Mouse (Mus musculus): ENCODE data around the gene Ppp1r16b. TPM values are rescaled to one million over a fixed set of nuclear protein-coding genes. Genes with fewer than 3 reads are reported as not detected.
"Not testable (repeated sequence)": the region's sequence is repeated elsewhere in the genome, so short reads cannot be mapped to it uniquely, and the experiment has no call there.

Ppp1r16b gene
- total RNA-seq, 2 experiments from 2014 or later, result 15.0 to 15.3 TPM

DNA sequence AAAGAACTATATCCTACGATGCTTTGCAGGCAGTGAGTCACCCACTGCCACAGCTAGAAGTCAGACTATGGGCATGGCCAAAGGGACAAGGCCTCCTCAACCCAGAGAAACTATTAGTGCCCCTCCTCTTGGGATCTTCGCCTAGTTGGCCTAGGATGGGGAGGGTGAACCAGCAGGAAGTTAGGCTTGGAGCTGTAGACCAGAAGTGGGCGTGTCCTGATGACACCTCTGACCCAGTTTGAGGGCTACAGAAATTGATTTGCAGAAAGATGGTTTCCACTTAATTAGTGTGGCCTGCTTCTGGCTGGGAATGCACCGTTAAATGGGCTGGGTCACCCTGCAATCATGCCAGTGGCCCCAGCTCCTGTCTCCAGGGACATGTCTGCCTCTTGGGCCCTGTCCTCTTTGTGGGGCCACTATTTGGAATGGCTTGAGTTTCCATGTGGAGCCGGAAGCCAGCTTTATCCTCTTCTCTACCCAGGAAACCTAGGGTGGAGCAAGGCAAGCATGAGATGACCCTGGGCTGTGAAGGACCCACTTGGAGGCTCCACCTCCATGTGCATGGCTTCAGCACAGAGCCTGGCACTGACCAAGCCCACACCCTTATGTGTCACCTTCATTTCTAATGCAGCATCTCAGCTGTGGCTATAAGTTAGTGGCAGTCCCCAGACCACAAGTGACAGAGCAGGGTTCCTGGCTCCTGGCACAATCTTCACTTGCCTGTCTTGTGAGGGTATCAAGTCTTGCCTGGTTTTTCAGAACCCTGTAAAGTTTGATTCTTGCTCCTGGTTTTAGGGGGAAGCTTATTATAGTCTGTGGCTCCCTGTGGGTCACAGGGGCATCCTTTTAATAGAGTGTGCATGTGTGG, 52.6 kb downstream of the Ppp1r16b start:
- DNase-seq (ENCODE audit: low spot score), result no peak
- intact Hi-C loops (cut with DNase I), result no loop called here

DNA sequence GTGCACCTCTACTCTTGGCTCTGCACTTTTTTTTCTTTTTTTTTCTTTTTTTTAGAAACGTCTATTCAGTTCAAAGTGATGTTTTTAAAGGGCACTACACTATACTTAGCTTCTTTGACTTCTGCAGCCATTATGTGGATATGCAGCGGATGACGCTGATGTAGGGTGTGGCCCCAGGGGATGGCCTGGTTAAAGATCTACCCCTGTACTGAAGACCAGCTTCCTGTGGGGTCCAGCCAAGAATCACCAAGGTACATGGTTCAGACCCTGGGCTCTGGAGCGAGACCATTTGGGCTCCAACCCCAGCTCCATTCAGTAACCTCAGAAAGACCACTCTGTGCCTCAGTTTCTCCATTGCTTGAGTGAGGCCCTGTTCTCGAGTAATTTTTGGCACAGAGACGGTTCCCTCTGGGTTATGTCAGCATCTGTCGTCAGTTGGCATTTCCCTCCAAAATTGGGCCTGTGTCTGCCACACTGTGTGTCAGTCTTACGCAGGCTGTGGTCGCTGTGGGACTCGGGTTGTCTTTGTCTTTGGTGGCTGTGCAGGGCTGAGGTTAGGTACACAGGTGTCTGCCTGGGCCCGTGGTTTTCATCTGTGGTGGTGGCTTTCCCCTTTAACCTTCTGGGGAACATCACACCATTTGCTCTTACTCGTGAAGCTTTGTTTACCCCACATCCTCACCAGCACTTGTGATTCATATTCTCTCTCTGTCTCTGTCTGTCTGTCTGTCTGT, 53.8 kb downstream of the Ppp1r16b start:
- intact Hi-C loops (cut with DNase I), result no loop called here
- no peak for DNase-seq (ENCODE audit: low spot score)

DNA sequence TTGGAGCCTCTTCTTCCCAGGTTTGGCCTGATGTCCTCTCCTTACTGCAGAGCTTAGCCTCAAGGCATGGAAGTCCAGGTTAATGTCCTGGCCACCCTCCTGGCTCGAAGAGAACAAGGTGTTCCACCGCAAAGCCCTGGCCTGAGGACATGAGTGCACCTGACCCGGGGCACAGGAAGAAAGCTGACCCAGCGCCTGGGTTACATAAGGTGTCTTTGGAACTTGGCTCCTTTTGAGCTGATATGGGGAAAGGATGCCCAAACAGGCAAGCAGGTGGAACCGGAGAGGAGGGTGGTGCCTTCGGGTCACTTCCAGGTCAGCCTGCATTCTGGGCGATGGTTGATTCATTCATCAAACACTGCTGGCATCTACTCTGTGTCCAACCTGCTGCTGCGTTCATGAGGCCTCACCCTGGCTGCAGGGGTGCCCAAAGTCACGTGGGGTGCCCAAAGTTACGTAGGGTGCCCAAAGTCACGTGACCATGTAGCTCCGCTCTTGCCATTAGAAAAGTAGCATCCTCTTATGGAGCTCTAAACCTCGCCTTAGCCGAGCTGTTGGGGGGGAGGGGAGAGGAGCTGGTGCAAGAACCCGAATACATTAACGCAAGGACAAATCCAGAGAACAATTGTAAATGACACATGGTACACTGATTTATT, 55.6 kb downstream of the Ppp1r16b start:
- intact Hi-C loops (cut with DNase I), result no loop called here
- DNase-seq (ENCODE audit: low spot score), result no peak

DNA sequence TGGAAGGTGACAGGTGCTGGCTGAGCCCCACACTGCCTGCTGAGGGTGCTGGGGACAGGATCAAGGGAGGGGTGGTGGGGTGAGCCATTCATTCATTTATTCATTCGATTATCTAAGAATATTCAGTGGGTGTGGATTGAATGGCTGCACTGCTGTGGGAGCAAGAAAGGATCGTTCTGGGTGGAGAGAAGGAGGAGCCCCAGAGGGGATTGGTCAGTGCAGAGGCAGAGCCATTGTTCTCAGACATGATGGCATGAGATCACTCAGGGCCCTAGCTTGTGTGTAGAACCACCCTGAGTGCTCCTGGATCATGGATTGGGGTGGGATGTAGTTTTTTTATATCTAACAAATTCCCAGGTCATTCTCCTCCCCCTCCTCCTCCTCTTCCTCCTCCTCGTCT, 56.3 kb downstream of the Ppp1r16b start:
- DNase-seq (ENCODE audit: low spot score), result no peak
- intact Hi-C loops (cut with DNase I), result no loop called here

DNA sequence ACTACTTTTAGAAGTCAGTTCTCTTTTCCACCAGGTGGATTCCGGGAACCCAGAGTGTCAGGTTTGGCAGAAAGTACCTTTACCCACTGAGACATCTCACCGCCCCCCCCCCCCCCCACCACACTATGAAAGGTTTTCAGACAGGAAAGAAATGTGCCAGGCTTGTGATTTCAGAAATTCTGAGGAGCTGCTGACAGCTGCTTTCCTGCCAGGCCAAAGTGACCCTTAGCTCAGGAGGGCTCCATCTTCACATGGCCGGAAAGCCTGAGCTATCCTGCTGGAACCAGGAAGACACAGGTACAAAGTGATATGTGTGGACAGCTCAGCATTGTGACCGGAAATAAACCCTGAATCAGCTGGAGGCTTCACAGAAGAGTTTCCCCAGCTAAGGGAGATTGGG, 56.9 kb downstream of the Ppp1r16b start:
- intact Hi-C loops (cut with DNase I), result no loop called here
- DNase-seq (ENCODE audit: low spot score), result no peak

DNA sequence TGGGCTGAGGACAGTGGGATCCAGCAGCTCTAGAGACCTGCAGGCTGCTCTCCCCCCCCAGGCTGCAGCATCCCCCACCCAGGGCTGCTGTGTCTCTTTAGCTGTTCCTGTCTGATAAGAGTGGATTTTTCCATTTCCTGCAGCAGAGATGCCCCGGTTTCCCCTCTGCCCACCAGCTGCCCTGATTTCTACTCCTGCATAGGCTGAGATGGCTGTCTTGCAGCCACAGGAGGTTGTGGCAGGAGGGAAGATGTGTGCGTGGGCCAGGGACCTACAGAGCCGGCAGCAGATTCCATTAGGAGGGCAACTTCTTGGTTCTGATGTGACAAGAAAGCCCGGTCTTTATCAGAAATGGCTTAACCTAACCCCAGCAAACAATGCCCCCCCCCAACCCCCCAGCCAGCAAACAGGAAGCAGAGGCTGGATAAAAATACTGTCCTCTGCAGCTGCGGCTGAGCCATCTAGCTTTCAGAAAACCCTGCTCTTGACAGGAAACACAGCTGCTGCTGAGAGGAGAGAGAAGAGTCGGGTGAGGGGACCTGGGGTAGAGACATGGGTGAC, 57.9 kb downstream of the Ppp1r16b start:
- no peak for DNase-seq (ENCODE audit: low spot score)
- intact Hi-C loops (cut with DNase I), result no loop called here

DNA sequence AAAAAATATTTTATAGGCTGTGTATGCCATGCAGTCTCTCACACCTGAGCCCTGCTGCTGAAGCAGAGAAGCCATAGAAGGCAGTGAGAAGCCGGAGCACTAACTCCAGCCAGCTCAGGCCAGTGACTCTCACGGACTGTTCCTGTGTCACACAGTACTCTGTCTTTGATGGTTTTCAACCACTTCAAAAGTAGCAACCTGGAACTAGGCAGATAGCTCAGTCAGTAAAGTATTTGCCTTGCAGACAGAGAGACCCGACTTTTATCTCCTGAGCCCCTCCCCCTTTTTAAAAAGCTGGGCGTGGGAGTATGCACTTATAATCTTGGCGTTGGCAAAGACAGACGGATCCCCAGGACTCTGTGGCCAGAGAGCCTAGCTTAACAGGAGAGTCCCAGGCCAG, 58.6 kb downstream of the Ppp1r16b start:
- intact Hi-C loops (cut with DNase I), result no loop called here
- no peak for DNase-seq (ENCODE audit: low spot score)

DNA sequence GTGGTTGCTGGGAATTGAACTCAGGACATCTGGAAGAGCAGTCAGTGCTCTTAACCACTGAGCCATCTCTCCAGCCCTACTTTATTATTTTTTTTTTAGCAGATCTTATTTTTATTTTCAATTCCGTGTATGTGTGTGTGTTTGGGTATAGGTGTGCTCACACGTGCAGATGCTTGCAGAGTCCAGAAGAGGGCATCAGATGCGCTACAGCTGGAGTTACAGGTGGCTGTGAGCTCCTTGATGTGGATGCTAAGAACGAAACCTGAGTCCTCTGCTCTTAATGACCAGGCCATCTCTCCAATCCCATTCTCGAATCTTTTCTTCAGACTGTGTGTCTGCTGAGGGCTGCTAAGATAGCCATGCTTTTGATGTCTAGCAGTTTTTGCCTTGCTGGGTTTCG, 61.1 kb downstream of the Ppp1r16b start:
- no peak for DNase-seq (ENCODE audit: low spot score)
- intact Hi-C loops (cut with DNase I), result no loop called here

DNA sequence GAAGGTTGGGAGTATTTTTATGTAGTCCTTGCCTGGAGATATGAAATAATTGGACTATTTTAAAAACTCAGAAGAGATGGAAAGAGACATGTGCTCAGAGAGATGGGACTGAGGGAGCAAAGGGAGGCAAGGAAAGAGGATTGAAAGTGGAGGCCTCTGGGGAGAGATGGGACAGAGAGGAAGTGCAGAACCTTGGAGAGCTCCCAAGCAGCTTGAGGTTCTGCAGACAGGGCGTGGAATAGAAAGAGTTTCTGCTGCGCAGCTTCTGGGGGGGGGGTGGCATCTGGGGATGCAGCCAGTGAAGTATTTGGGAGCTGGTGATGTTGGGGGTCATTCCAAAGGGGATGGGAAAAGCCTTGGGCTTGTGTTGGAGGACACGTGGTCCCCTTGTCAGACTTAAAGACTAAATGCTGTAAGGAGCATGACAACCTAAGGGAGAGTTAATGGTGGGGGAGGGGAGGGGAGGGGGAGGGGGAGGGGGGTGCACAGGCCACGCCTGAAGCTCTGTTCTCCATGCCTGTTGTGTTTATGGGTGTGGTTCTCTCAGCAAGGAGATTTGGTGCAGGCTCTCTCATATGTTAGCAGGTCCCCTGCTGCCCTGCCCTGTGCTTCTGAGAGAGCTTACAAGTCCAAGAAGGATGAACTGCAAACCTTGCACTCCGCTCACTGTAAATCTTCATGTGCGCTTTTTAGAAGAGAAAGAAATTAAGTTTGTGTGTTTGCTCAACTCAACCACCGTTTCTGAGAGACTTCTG, 63.0 kb downstream of the Ppp1r16b start:
- intact Hi-C loops (cut with DNase I), result no loop called here
- DNase-seq (ENCODE audit: low spot score), result no peak

DNA sequence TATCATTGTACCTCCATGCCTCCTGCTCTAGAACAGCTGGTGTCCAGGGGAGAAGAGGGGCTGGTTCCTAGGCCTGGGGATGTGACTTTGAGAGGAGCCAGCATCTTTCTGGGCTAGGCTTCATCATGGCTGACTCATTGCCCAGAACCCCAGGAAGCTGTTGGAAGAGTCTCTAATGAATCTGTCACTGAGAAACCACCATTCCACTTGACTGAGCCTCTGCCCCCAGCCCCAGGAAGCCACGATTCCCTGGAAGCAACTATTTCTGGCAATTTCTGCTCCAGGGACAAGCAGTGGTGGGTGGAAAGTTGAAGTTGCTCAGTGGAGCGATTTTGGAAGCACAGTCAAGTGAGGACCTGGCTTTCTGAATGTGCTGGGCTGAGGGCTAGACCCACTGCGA, 65.7 kb downstream of the Ppp1r16b start:
- intact Hi-C loops (cut with DNase I), result no loop called here
- no peak for DNase-seq (ENCODE audit: low spot score)

DNA sequence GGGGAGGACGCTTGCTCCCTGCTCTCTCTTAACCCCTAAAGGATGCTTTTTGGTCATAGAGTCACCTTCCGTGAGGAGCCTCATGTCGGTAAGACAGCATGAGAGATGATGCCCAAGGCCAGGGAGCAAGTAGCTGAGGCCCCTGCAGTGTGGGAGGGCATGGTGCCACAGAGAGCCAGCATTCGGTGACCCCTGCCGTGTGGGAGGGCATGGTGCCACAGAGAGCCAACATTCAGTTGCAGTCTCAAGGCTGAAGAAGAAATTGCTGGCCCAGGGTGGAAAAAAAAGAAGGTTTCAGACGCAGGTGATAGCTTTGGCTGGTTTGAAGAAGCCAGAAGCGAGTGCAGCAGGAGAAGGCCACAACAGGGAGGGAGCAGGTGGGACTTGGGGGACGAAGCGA, 67.3 kb downstream of the Ppp1r16b start:
- DNase-seq (ENCODE audit: low spot score), result no peak
- intact Hi-C loops (cut with DNase I), result no loop called here

DNA sequence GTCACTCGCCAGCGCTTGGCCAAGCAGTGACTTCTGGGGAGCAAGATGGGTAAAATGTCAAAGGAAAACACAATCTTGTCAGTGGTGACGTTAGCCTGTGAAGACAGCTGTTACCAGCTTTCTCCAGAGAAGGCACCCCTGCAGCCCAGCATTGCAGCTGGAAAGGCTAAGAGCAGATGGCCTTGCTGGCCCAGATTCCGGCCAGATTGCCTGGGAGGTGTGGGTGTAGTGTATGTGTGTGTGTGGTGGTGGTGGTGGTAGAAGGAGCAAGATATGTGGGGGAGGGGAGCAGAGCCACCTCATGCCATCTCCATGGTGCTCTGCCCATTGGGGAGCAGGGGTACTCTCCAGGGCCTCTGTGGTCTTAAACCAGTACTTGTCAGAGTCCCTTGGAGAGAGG, 67.9 kb downstream of the Ppp1r16b start:
- DNase-seq (ENCODE audit: low spot score), result no peak
- intact Hi-C loops (cut with DNase I), result no loop called here

DNA sequence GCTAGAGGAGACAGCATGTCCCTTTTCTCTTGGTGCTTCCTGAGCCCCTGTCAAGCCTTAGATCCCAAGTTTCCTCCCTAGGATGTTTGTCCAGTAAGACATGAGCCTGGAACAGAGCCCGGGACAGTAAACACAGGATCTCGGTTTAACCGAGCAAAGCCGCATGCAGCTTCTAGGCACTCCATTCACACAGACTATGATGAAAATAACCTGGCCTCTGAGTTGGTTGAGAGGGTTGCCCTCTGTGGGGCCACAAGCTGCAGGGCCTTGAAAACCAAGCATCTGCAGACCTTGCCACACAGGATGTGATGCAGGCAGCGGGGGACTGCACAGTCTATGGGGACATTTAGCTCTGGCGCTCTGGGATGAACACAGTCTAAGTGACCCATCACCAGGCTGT, 68.7 kb downstream of the Ppp1r16b start:
- intact Hi-C loops (cut with DNase I), result loop anchor here (2.0 kb wide), 1 partner anchor 61 kb away; no protein-coding TSS in a partner anchor
- no peak for DNase-seq (ENCODE audit: low spot score)

DNA sequence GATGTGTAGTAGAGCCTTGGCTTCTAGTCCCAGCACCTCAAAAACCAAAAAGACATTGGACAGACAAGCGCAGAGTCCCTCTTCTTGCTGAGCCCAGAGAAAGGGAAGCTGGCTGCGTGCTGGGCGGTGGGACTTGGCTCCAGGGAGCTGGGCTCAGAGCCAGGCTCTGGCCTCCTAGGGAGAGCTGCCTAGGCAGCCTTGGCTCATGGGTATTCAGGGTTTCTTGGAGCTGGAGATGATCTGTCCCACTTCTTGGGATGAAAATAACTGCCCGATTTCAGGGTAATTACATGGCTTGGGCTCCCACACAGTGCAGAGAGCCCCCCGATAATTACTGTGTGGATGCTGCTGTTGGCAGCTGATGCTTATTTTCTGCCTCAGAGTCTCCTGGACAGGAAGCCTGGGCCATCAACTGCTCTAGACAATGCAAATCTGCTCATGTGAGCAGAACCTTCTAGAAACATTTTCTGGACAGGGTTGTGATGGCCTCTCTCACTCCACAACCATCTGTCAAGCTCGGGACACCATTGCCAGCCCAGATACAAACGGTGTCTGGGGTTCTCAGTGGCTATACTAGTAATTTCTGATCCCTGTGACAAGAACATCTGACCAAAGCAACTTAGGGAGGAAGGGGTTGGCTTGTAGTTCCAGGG, 69.4 kb downstream of the Ppp1r16b start:
- intact Hi-C loops (cut with DNase I), result loop anchor here (2.0 kb wide), 1 partner anchor 62 kb away; no protein-coding TSS in a partner anchor
- DNase-seq (ENCODE audit: low spot score), result peak; percentile 29

DNA sequence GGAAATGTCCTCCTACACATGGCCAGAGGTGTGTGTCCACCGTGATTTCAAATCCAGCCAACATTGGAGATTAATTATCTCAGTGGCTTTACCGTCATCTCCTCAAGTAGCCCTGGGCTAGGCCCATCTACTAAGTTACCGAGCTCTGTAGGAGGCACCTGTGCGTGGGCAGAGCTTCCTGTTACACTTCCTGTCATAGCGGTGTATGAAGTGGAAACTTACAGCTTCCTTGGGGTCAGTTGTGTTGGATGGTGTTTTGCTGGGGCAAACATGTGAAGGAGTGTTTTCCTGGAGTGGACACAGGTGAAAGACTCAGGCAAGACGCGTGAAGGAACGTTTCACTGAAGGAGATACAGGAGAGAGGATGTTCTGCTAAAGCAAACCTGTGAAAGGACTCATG, 70.1 kb downstream of the Ppp1r16b start:
- no peak for DNase-seq (ENCODE audit: low spot score)
- intact Hi-C loops (cut with DNase I), result loop anchor here (2.0 kb wide), 1 partner anchor 63 kb away; no protein-coding TSS in a partner anchor

DNA sequence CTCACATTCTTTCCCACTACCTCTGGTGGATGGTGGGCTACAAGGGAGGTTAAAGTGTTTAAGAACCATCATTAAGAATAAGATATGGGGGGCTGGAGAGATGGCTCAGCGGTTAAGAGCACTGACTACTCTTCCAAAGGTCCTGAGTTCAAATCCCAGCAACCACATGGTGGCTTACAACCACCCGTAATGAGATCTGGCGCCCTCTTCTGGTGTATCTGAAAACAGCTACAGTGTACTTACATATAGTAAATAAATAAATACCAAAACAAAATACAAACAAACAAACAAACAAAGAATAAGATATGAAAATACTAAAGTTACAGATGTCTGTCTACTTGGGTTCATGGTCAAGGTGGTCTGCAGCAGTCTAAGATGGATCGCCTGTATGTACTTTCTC, 71.0 kb downstream of the Ppp1r16b start:
- intact Hi-C loops (cut with DNase I); DNase-seq (ENCODE audit: low spot score): not testable (repeated sequence)

DNA sequence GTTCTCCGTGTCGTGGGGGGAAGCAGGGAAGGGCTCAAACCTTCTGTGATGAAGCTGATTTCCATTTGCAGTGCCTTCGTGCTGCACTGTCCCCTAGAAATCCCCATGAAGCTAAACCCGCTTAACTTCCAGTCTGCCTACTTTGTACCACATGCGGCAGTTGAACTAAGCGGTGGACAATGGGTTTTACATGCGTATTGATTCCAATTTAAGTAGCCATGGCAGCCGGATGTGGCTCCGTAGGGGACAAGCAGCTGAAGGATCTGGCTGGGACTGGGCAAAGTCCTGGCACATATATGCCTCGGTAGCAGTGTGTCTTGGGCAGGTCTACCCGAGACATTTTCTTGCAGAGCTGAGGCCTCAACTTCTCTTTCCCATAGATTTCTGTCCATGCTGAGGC, 73.4 kb downstream of the Ppp1r16b start:
- intact Hi-C loops (cut with DNase I), result no loop called here

DNA sequence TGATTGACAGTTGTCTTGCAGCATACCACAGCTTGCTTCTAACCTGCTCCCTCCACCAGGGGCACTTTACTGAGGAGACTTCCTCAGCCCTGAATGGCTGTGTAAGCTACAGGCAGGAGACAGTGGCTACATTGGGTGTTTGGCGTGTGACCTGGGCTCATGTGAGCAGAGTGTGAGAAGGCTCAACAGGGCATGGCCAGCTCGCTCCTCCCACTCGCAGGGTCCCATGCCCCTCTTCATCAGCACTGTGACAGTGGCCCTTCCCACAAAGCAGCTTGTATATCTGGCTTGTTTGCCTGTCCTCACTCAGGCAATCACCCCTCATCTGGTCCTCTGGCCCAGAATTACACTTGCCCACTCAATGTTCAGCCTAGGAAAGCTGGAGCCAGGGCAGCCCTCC, 73.9 kb downstream of the Ppp1r16b start:
- intact Hi-C loops (cut with DNase I), result no loop called here
- no peak for DNase-seq (ENCODE audit: low spot score)

More for the DNA sequence above, 73.4 kb downstream of the Ppp1r16b start:
- no peak for DNase-seq (ENCODE audit: low spot score)

DNA sequence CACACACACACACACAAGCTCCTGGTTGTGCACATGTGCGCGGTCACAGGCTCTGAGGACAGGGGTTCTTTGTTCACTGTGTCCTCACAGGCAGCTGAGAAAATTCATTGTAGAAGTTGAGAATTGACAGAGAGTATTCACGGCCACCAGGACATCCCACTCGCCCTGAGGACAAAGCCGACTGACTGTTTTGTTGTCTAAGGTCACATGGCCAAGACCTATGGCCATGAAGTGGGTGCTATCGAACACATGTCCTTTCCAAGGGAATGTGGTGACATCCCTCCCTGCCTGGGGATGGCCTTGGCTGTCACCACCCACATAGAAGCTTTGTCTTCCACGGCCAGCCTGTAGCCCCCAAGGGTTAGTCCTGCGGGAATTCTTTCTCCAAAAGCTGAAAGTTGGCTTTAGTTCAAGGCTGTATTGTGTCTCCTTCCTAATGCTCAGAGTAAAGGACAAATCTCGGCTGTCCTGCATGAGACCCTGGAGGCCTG, 75.9 kb downstream of the Ppp1r16b start:
- intact Hi-C loops (cut with DNase I), result loop anchor here (5.0 kb wide), 1 partner anchor 34 kb away; no protein-coding TSS in a partner anchor
- no peak for DNase-seq (ENCODE audit: low spot score)
